In genomic region chr2:142437606-142438461, GRCm38 (mm10) we compare ENCODE assay signal across 7 mouse cellular contexts.
DNase-seq lines count a peak whose midpoint lies in the region; ATAC-seq lines count a peak whose summit lies in the region.

No protein-coding gene starts in this region.

- no peaks in the 10 kb centered on the region for H3K9me3 ChIP-seq in forebrain, embryonic 16.5 days (ENCODE audit: control insufficient read depth, low read length)
- H3K9me3 ChIP-seq in hindbrain, embryonic 14.5 days (ENCODE audit: control insufficient read depth, low read length) = no peaks in the 10 kb centered on the region
- no peaks in the 10 kb centered on the region for H3K9me3 ChIP-seq in liver, embryonic 11.5 days (ENCODE audit: control insufficient read depth, low read length)

- H3K27me3 ChIP-seq in forebrain, embryonic 16.5 days (replicated peaks; ENCODE audit: control insufficient read depth, insufficient read depth, low read length) = no peaks in the 10 kb centered on the region
- no peaks in the 10 kb centered on the region for H3K27me3 ChIP-seq in hindbrain, embryonic 14.5 days (ENCODE audit: control insufficient read depth, insufficient read depth, low read length)
- H3K27me3 ChIP-seq in liver, embryonic 11.5 days (replicated peaks; ENCODE audit: control insufficient read depth, insufficient read depth, low read length) = no peaks in the 10 kb centered on the region

- ATAC-seq in forebrain, embryonic 16.5 days = peak; percentile 84
- peak; percentile 90 for ATAC-seq in hindbrain, embryonic 14.5 days (ENCODE audit: low FRiP score)
- no peak for ATAC-seq in liver, embryonic 11.5 days (replicated peaks; ENCODE audit: low FRiP score)

- H3K9ac ChIP-seq in forebrain, embryonic 16.5 days (replicated peaks; ENCODE audit: low read depth, low read length) = no peak overlapping the region
- H3K9ac ChIP-seq in hindbrain, embryonic 14.5 days = no peak overlapping the region
- H3K9ac ChIP-seq in liver, embryonic 11.5 days (ENCODE audit: low read depth, low read length) = no peak overlapping the region

- H3K4me3 ChIP-seq in forebrain, embryonic 16.5 days (replicated peaks; ENCODE audit: low read length) = no peak overlapping the region
- H3K4me3 ChIP-seq in hindbrain, embryonic 14.5 days (replicated peaks; ENCODE audit: low read length) = no peak overlapping the region
- no peak overlapping the region for H3K4me3 ChIP-seq in liver, embryonic 11.5 days (ENCODE audit: low read depth, low read length)

- no peak overlapping the region for H3K27ac ChIP-seq in forebrain, embryonic 16.5 days (ENCODE audit: low read length)
- H3K27ac ChIP-seq in hindbrain, embryonic 14.5 days = no peak overlapping the region
- no peak overlapping the region for H3K27ac ChIP-seq in liver, embryonic 11.5 days (ENCODE audit: low read depth, low read length)

- 41% methylated on average over 6 of the region's 6 CpGs for WGBS in forebrain, embryonic 16.5 days
- 57% methylated on average over 6 of the region's 6 CpGs for WGBS in hindbrain, embryonic 14.5 days
- WGBS in liver, embryonic 11.5 days = 70% methylated on average over 6 of the region's 6 CpGs

- peak; percentile 15 to 29 for DNase-seq in adrenal gland, adult 18-20 months (ENCODE audit: low spot score in 2 of 2)
- peak; percentile 68 to 81 for DNase-seq in adrenal gland, postnatal 36 days
- peak; percentile 47 for DNase-seq in hindbrain, embryonic 14.5 days (ENCODE audit: low spot score)
- DNase-seq in lung, postnatal 10 days = peak; percentile 66
- DNase-seq in right cerebral cortex, postnatal 4 days = peak; percentile 48
- no peak for DNase-seq in liver, embryonic 11.5 days (ENCODE audit: low spot score)

- H3K36me3 ChIP-seq in forebrain, embryonic 16.5 days (ENCODE audit: control insufficient read depth, insufficient read depth) = no peaks in the 10 kb centered on the region
- H3K36me3 ChIP-seq in hindbrain, embryonic 14.5 days (replicated peaks; ENCODE audit: control insufficient read depth, insufficient read depth) = no peaks in the 10 kb centered on the region
- H3K36me3 ChIP-seq in liver, embryonic 11.5 days (ENCODE audit: control insufficient read depth, insufficient read depth, low read length) = no peaks in the 10 kb centered on the region

- H3K4me1 ChIP-seq in forebrain, embryonic 16.5 days (replicated peaks; ENCODE audit: control insufficient read depth, insufficient read depth, low read length) = no peaks in the 10 kb centered on the region
- H3K4me1 ChIP-seq in hindbrain, embryonic 14.5 days (replicated peaks; ENCODE audit: control insufficient read depth, insufficient read depth, low read length) = no peaks in the 10 kb centered on the region
- H3K4me1 ChIP-seq in liver, embryonic 11.5 days (replicated peaks; ENCODE audit: control insufficient read depth, insufficient read depth, low read length) = no peaks in the 10 kb centered on the region

- no peak overlapping the region for H3K4me2 ChIP-seq in forebrain, embryonic 16.5 days (ENCODE audit: low read length)
- no peak overlapping the region for H3K4me2 ChIP-seq in hindbrain, embryonic 14.5 days (replicated peaks)
- no peak overlapping the region for H3K4me2 ChIP-seq in liver, embryonic 11.5 days
